Mouse (Mus musculus) midbrain, postnatal 0 days (tissue): ENCODE results near the gene Nol10. TPM values are rescaled to one million over a fixed set of nuclear protein-coding genes. Genes with fewer than 3 reads are reported as not detected.

Experiments
- ATAC-seq: fragments of 200-750 bp; cut with Nextera tagmentation; 2 replicates; pipeline ENCODE4 v1.8.0; 2017; ENCODE audit warnings: moderate number of reproducible peaks, mild to moderate bottlenecking, moderate TSS enrichment, moderate library complexity; ENCODE audit not compliant: low FRiP score
- DNase-seq: peaks from one replicate; pipeline ENCODE4 v3.0.0-alpha.2; 2015; ENCODE audit warnings: low spot score
- H3K27ac ChIP-seq: fragments of 300-500 bp; sonication (generic); 2 replicates; pipeline ENCODE4 v1.5.1; 2014; ENCODE audit warnings: low read depth, mild to moderate bottlenecking, low read length, mixed read lengths
- H3K27me3 ChIP-seq: fragments of 300-500 bp; sonication (generic); 2 replicates; pipeline ENCODE4 v1.6.1; 2014; ENCODE audit warnings: low read length, control low read depth, mixed read lengths; ENCODE audit not compliant: insufficient read depth
- H3K36me3 ChIP-seq: fragments of 300-500 bp; sonication (generic); 2 replicates; pipeline ENCODE4 v1.6.1; 2014; ENCODE audit warnings: low read length, control low read depth, mixed read lengths; ENCODE audit not compliant: insufficient read depth
- H3K4me1 ChIP-seq: fragments of 300-500 bp; sonication (generic); 2 replicates; pipeline ENCODE4 v1.6.1; 2014; ENCODE audit warnings: mild to moderate bottlenecking, control low read depth, antibody characterized with exemption, low read length, mixed read lengths; ENCODE audit not compliant: insufficient read depth
- H3K4me2 ChIP-seq: fragments of 300-500 bp; sonication (generic); 2 replicates; pipeline ENCODE4 v1.6.1; 2014; ENCODE audit warnings: low read depth, mild to moderate bottlenecking, low read length, mixed read lengths; ENCODE audit not compliant: poor library complexity, severe bottlenecking
- H3K4me3 ChIP-seq: fragments of 300-500 bp; sonication (generic); 2 replicates; pipeline ENCODE4 v1.5.1; 2014; ENCODE audit warnings: low read depth, mild to moderate bottlenecking, low read length, moderate library complexity
- H3K9ac ChIP-seq: fragments of 300-500 bp; sonication (generic); replicated peaks from 2 replicates; pipeline ENCODE4 v1.6.1; 2014; ENCODE audit warnings: mild to moderate bottlenecking, low read length, moderate library complexity, mixed read lengths; ENCODE audit not compliant: poor library complexity, severe bottlenecking
- H3K9me3 ChIP-seq: fragments of 300-500 bp; sonication (generic); 2 replicates; pipeline ENCODE4 v1.6.1; 2016; ENCODE audit warnings: low read length, control low read depth
- CTCF ChIP-seq: IDR thresholded peaks from 2 replicates; pipeline ENCODE4 v1.5.1; 2016; ENCODE audit warnings: antibody characterized with exemption, mild to moderate bottlenecking
- WGBS: fragments of 180-500 bp; shearing (Covaris S2); extraction: QIAGEN DNeasy Blood & Tissue Kit; methylation state at CpG from one replicate; pipeline ENCODE4 v1.1.7; 2014; 5-methylcytosine and 5-hydroxymethylcytosine counted together
- polyA plus RNA-seq: library from polyadenylated mRNA; unstranded; fragments of >200 nt; fragmentation: Nextera tagmentation; extraction: Ambion mirVana; gene quantifications from 2 replicates; pipeline ENCODE4 v1.2.1, GENCODE M21; 2015
- total RNA-seq: library from RNA; depleted of rRNA; stranded (reverse); fragments of >200 nt; gene quantifications from 2 replicates; pipeline ENCODE4 v1.2.3, GENCODE M21; 2014

Nol10 gene
- total and polyA plus RNA-seq, 2 experiments from 2014 or later, result 6.5 to 11.8 TPM

GRCm38 (mm10) chr12:17425254-17426169 is 77.3 kb downstream of the Nol10 start:
- Histone ChIP-seq H3K27ac (no peak overlapping the region), H3K36me3 (peaks cover 34% of the 10 kb centered on the region), H3K9me3 (no peaks in the 10 kb centered on the region), H3K4me1 (no peaks in the 10 kb centered on the region), H3K4me3 (no peak overlapping the region), H3K4me2 (no peak overlapping the region), H3K9ac (no peak overlapping the region), H3K27me3 (no peaks in the 10 kb centered on the region)
- 88% methylated on average over 11 of the region's 11 CpGs for WGBS
- no peak for TF ChIP-seq CTCF
- ATAC-seq (no peak), DNase-seq (no peak)

GRCm38 (mm10) chr12:17426735-17427134 is 78.5 kb downstream of the Nol10 start:
- WGBS, result 69% methylated on average over 3 of the region's 3 CpGs
- Histone ChIP-seq H3K27ac (no peak overlapping the region), H3K36me3 (peaks cover 36% of the 10 kb centered on the region), H3K4me2 (no peak overlapping the region), H3K4me3 (no peak overlapping the region), H3K9ac (no peak overlapping the region), H3K9me3 (no peaks in the 10 kb centered on the region), H3K27me3 (no peaks in the 10 kb centered on the region), H3K4me1 (no peaks in the 10 kb centered on the region)
- no peak for TF ChIP-seq CTCF
- no peak for ATAC-seq
- DNase-seq, result peak; percentile 1

- no peaks in the 10 kb centered on the region for H3K9me3 ChIP-seq
- H3K27me3 ChIP-seq, result no peaks in the 10 kb centered on the region
- H3K27ac ChIP-seq, result no peak overlapping the region
- 90% methylated on average over 2 of the region's 2 CpGs for WGBS
- H3K4me2 ChIP-seq, result no peak overlapping the region
- peaks cover 18% of the 10 kb centered on the region for H3K36me3 ChIP-seq
- DNase-seq (no peak), ATAC-seq (no peak)
- H3K4me1 ChIP-seq, result no peaks in the 10 kb centered on the region
- no peak overlapping the region for H3K4me3 ChIP-seq
- no peak overlapping the region for H3K9ac ChIP-seq
- TF ChIP-seq CTCF, result no peak
These were observed 82.3 kb downstream of the Nol10 start for GRCm38 (mm10) chr12:17430578-17430977.

GRCm38 (mm10) chr12:17431166-17431565 is 82.9 kb downstream of the Nol10 start:
- DNase-seq, result no peak
- TF ChIP-seq CTCF, result no peak
- no peaks in the 10 kb centered on the region for H3K27me3 ChIP-seq
- H3K4me3 ChIP-seq, result no peak overlapping the region
- peaks cover 14% of the 10 kb centered on the region for H3K36me3 ChIP-seq
- H3K4me2 ChIP-seq, result no peak overlapping the region
- no peaks in the 10 kb centered on the region for H3K9me3 ChIP-seq
- H3K4me1 ChIP-seq, result no peaks in the 10 kb centered on the region
- no peak overlapping the region for H3K27ac ChIP-seq
- no peak overlapping the region for H3K9ac ChIP-seq
- no peak for ATAC-seq
- WGBS, result 88% methylated on average over 5 of the region's 5 CpGs

GRCm38 (mm10) chr12:17431812-17432332 is 83.6 kb downstream of the Nol10 start:
- TF ChIP-seq CTCF, result no peak
- H3K4me2 ChIP-seq, result no peak overlapping the region
- ATAC-seq (no peak), DNase-seq (no peak)
- H3K27me3 ChIP-seq, result no peaks in the 10 kb centered on the region
- no peaks in the 10 kb centered on the region for H3K9me3 ChIP-seq
- H3K9ac ChIP-seq, result no peak overlapping the region
- no peak overlapping the region for H3K27ac ChIP-seq
- WGBS, result 89% methylated on average over 4 of the region's 4 CpGs
- H3K4me3 ChIP-seq, result no peak overlapping the region
- peaks cover 14% of the 10 kb centered on the region for H3K36me3 ChIP-seq
- H3K4me1 ChIP-seq, result no peaks in the 10 kb centered on the region

GRCm38 (mm10) chr12:17433712-17434111 is 85.5 kb downstream of the Nol10 start:
- TF ChIP-seq CTCF, result no peak
- Histone ChIP-seq H3K9ac (no peak overlapping the region), H3K27ac (no peak overlapping the region), H3K4me2 (no peak overlapping the region), H3K4me3 (no peak overlapping the region), H3K36me3 (peaks cover 14% of the 10 kb centered on the region), H3K4me1 (no peaks in the 10 kb centered on the region), H3K9me3 (no peaks in the 10 kb centered on the region), H3K27me3 (no peaks in the 10 kb centered on the region)
- WGBS, result 88% methylated on average over 4 of the region's 4 CpGs
- no peak for DNase-seq
- no peak for ATAC-seq
